Mouse (Mus musculus) macrophage (primary cell): ENCODE data around the gene Abhd14a. TPM values are rescaled to one million over a fixed set of nuclear protein-coding genes. Genes with fewer than 3 reads are reported as not detected.

ENCODE experiments used
- H3K27ac ChIP-seq: fragments of 350-480 bp; formaldehyde crosslinking; 2 replicates; pipeline ENCODE4 v1.9.0; 2021
- H3K36me3 ChIP-seq: fragments of 350-480 bp; formaldehyde crosslinking; 2 replicates; pipeline ENCODE4 v1.9.0; 2021; ENCODE audit errors: inconsistent target
- H3K4me3 ChIP-seq: fragments of 350-480 bp; formaldehyde crosslinking; 2 replicates; pipeline ENCODE4 v1.9.0; 2021; ENCODE audit errors: inconsistent target
- H3K79me2 ChIP-seq: fragments of 350-480 bp; formaldehyde crosslinking; 2 replicates; pipeline ENCODE4 v1.9.0; 2021; ENCODE audit errors: inconsistent target
- WGBS: methylation state at CpG from one replicate; pipeline ENCODE4 v1.1.7; 2026; ENCODE audit warnings: inconsistent platforms; ENCODE audit not compliant: missing documents; 5-methylcytosine and 5-hydroxymethylcytosine counted together
- polyA plus RNA-seq: library from polyadenylated mRNA; stranded (reverse); fragments of 250-400 nt; gene quantifications from 3 replicates; pipeline ENCODE4 v1.2.4, GENCODE M21; 2018; ENCODE audit warnings: inconsistent platforms

Gene Abhd14a
- polyA plus RNA-seq, 1 experiment from 2014 or later = 3.5 TPM

DNA sequence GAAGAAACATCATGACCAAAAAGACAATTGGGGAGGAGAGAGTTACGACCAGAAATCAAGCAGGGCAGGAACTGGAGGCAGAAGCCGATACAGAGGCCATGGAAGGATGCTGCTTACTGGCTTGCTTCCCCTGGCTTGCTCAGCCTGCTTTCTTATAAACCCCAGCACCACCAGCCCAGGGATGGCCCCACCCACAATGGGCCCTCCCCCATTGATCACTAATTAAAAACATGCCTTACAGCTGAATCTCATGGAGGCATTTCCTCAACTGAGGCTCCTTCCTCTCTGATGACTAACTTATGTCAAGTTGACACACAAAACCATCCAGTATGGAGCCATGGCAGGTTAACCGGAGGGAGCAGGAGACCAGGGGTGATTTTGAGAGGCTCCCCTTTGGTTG lies 47.7 kb downstream of the Abhd14a start:
- H3K36me3 ChIP-seq = no peaks in the 10 kb centered on the region
- no peaks in the 10 kb centered on the region for H3K79me2 ChIP-seq
- WGBS = 96% methylated on average over 3 of the region's 3 CpGs
- H3K27ac ChIP-seq = no peak overlapping the region
- no peak overlapping the region for H3K4me3 ChIP-seq

DNA sequence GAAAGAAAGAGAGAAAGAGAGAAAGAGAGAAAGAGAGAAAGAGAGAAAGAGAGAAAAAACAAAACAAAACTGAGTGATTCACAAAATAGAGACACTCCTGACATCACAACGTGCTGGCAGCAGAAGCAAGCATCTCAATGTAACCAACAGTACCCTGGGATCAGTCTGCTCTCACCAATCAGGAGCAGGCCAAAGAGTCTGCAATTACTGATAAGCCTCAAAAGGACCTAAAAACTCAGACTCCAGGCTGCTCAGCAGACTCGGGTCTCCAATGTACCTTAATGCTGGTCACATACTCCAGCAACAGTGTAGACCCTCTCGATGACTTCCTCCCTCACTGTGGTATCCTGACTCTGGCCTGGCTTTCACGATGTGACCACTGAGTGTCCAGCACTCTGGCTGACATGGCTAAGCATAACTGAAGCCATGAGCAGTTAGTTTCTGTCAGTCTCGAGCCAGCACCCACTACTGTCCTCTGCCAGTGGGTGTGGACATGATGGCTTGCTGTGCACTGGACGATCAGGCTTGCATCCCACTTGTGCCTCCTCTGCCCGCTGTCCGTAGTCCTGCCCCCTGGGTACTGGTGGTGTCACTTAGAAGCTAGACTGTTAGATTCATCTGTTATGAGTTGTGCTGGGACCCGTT lies 48.7 kb downstream of the Abhd14a start:
- H3K79me2 ChIP-seq = no peaks in the 10 kb centered on the region
- 71% methylated on average over 9 of the region's 9 CpGs for WGBS
- no peaks in the 10 kb centered on the region for H3K36me3 ChIP-seq
- H3K4me3 ChIP-seq = no peak overlapping the region
- H3K27ac ChIP-seq = no peak overlapping the region

DNA sequence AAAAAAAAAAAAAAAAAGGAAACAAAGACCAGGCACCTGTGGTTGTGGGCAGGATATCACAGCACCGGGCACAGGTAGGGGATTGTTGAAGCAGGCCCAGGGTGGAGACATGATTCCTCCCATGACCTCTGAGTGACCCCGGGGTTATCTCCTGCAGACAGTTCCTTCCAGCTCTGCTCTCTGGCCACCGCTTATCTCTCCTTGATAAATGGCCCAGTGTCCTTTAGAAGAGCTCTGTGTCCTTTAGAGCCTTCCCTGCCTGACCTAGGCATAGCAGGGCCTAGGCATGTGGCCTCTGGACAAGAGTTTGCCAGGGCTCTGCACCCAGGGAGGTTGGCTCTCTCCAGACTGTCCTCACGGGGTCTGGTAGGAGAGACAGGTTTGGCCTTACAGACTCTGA lies 49.7 kb downstream of the Abhd14a start:
- no peak overlapping the region for H3K4me3 ChIP-seq
- WGBS = 78% methylated on average over 4 of the region's 4 CpGs
- no peaks in the 10 kb centered on the region for H3K36me3 ChIP-seq
- no peaks in the 10 kb centered on the region for H3K79me2 ChIP-seq
- H3K27ac ChIP-seq = no peak overlapping the region

DNA sequence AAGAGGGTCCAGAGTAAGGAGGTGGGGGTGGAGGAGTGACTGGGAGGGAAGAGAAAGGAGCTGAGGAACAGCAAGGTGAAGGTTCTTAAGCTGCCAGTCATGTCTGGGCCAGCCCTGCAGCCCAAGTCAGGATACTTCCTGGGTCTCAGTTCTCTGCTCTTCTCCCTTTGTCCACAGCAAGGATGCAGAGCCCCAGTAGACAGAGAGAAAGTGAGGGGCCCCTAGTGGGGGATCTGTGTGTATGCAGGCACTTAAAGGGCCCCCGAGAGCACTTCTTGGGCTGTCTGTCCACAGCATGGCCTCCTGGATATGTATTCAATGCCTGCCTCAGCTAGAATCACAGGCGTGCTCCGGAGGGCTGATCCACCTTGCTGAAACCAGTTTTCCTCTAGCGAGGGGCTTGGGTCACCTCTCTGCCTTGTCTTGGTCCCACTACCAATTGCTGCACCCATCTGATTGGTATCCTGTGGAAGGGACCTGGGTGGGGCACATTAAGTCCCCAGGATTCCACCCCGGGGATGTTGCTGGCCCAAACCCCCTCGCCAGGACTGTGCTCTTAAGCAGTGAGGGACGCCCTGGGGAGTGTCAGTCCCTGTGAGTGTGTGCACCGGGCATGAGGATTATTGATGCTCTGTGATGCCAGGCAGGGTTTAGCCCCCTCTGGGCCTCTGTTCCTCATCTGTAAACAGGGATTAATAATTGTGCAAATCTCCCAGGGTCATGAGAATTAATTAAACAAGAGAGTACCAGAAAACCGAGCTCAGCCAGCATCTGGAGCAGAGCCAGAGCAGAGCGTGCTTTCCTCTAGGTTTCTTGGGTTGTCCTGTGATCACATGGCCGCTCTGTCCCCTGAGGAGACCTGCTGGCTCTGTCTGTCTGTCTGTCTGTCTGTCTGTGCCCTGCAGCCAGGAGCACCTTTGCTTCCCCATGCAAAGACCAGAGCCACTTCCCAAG lies 52.6 kb downstream of the Abhd14a start:
- H3K79me2 ChIP-seq = no peaks in the 10 kb centered on the region
- no peak overlapping the region for H3K27ac ChIP-seq
- WGBS = 89% methylated on average over 11 of the region's 11 CpGs
- no peak overlapping the region for H3K4me3 ChIP-seq
- H3K36me3 ChIP-seq = no peaks in the 10 kb centered on the region

DNA sequence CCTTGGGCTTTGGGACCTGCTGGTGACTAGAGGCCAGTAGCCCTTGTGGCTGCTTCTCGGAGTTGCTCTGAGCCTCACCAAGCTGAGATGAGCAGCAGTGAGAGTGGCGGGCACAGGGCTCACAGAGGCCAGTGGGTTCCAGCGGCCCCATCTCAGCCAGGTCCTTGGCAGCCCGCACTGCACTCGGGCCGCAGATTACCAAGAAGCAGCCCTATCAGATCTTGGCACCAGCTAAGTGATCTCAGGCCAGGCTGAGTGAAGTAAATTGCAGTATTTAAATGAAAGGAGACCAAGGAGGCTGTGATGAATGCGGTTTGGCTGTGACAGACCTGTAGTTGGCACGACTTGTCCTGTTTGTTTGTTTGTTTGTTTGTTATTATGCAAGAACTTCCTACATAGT lies 53.9 kb downstream of the Abhd14a start:
- no peak overlapping the region for H3K4me3 ChIP-seq
- H3K79me2 ChIP-seq = no peaks in the 10 kb centered on the region
- WGBS = 92% methylated on average over 8 of the region's 8 CpGs
- no peaks in the 10 kb centered on the region for H3K36me3 ChIP-seq
- no peak overlapping the region for H3K27ac ChIP-seq

DNA sequence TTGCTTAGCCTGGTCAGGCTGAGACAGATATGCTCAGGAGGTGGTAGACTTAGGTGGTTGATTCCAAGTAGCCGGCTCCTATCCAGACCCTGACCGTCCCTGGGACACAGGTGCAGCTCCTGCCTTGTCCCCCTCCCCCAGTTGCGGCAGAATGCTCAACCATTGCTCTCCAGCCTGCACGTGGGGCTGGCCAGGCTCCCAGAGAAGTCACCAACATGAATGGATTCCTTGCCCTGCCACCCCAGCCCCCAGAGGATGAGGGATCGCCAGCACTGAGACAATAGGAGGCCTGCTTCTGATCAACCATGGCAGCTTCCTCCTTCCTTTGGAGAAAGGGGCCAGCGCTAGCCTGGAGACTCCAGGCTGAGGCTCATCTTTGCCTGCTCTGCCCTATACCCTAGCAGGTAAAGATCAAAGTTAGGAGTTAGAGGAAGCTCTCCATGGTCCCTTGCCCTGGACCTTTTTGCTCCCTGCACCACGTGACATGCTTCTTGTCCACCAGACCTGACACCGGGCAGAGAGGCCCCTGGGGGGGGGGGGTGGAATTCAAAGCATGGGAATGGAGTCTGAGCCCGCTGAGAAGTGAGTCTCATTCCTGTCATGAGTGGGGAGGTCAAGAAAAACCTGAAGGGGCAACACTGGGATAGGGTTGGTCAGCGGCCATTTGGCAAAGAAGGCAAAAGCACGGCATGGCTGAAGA lies 54.5 kb downstream of the Abhd14a start:
- 87% methylated on average over 11 of the region's 11 CpGs for WGBS
- Histone ChIP-seq H3K36me3 (no peaks in the 10 kb centered on the region), H3K79me2 (no peaks in the 10 kb centered on the region), H3K27ac (no peak overlapping the region), H3K4me3 (no peak overlapping the region)

Other genes starting within 250 kb of the Abhd14a start
- gene Ppm1m, start 247.9 kb downstream of the Abhd14a start, polyA plus RNA-seq = 11.4 to 23.0 TPM (median 20.3 TPM) in 3 replicates
- 37.5 to 79.0 TPM (median 76.6 TPM) in 3 replicates for gene Twf2, start 244.6 kb downstream of the Abhd14a start, polyA plus RNA-seq
- 9.3 to 44.3 TPM (median 27.8 TPM) in 3 replicates for gene Tlr9, start 225.1 kb downstream of the Abhd14a start, polyA plus RNA-seq
- 173 to 195 TPM (median 183 TPM) in 3 replicates for gene Alas1, start 199.0 kb downstream of the Abhd14a start, polyA plus RNA-seq
- gene Poc1a, start 166.6 kb downstream of the Abhd14a start, polyA plus RNA-seq = 2.7 to 6.4 TPM (median 3.5 TPM) in 3 replicates
- 58.0 to 112 TPM (median 63.3 TPM) in 3 replicates for gene Dusp7, start 79.0 kb downstream of the Abhd14a start, polyA plus RNA-seq
- 891 to 979 TPM (median 909 TPM) in 3 replicates for gene Rpl29, start 18.2 kb downstream of the Abhd14a start, polyA plus RNA-seq
- gene Acy1, start 9.4 kb downstream of the Abhd14a start, polyA plus RNA-seq = 2.5 to 5.7 TPM (median 2.6 TPM) in 3 replicates
- gene Abhd14b, start 219 bp downstream of the Abhd14a start, polyA plus RNA-seq = 10.0 to 22.7 TPM (median 15.4 TPM) in 3 replicates
- gene Pcbp4, start 5.6 kb upstream of the Abhd14a start, polyA plus RNA-seq = 2.8 to 4.6 TPM (median 4.5 TPM) in 3 replicates
- not detected in 3 replicates for gene Gpr62, start 18.3 kb upstream of the Abhd14a start, polyA plus RNA-seq
- gene Rrp9, start 28.3 kb upstream of the Abhd14a start, polyA plus RNA-seq = 10.1 to 24.9 TPM (median 11.4 TPM) in 3 replicates
- 28.0 to 31.0 TPM (median 28.4 TPM) in 3 replicates for gene Parp3, start 29.3 kb upstream of the Abhd14a start, polyA plus RNA-seq
- not detected in 3 replicates for gene Iqcf1, start 52.3 kb upstream of the Abhd14a start, polyA plus RNA-seq
- not detected in 3 replicates for gene Iqcf5, start 66.9 kb upstream of the Abhd14a start, polyA plus RNA-seq
- not detected in 3 replicates for gene Iqcf3, start 114.0 kb upstream of the Abhd14a start, polyA plus RNA-seq
- not detected in 3 replicates for gene Iqcf4, start 123.3 kb upstream of the Abhd14a start, polyA plus RNA-seq
- not detected in 3 replicates for gene Iqcf6, start 178.9 kb upstream of the Abhd14a start, polyA plus RNA-seq
- gene Grm2, start 208.4 kb upstream of the Abhd14a start, polyA plus RNA-seq = not detected in 3 replicates
- 89.8 to 109 TPM (median 91.7 TPM) in 3 replicates for gene Tex264, start 238.2 kb upstream of the Abhd14a start, polyA plus RNA-seq